8 mouse cellular contexts compared by ENCODE assay signal in genomic region chr12:82700840-82701239, GRCm38 (mm10).
A peak's percentile ranks its signal among the peaks of the same experiment; 100 is the strongest.
DNase-seq lines count a peak whose midpoint lies in the region; ATAC-seq and TF ChIP-seq lines count a peak whose summit lies in the region.

No protein-coding gene starts in this region.

- no peak overlapping the region for H3K4me2 ChIP-seq in intestine, postnatal 0 days (replicated peaks; ENCODE audit: low read depth)
- H3K4me2 ChIP-seq in intestine, embryonic 16.5 days (ENCODE audit: low read depth, low read length) = no peak overlapping the region
- H3K4me2 ChIP-seq in liver, embryonic 11.5 days = no peak overlapping the region
- H3K4me2 ChIP-seq in stomach, embryonic 15.5 days = no peak overlapping the region
- no peak overlapping the region for H3K4me2 ChIP-seq in forebrain, embryonic 16.5 days (ENCODE audit: low read length)

- H3K9ac ChIP-seq in intestine, postnatal 0 days (ENCODE audit: low read depth, low read length) = no peak overlapping the region
- H3K9ac ChIP-seq in intestine, embryonic 16.5 days (ENCODE audit: low read depth, low read length) = no peak overlapping the region
- no peak overlapping the region for H3K9ac ChIP-seq in ES-Bruce4 (ENCODE audit: low read depth, poor library complexity, severe bottlenecking)
- H3K9ac ChIP-seq in liver, embryonic 11.5 days (ENCODE audit: low read depth, low read length) = no peak overlapping the region
- no peak overlapping the region for H3K9ac ChIP-seq in stomach, embryonic 15.5 days
- no peak overlapping the region for H3K9ac ChIP-seq in forebrain, embryonic 16.5 days (replicated peaks; ENCODE audit: low read depth, low read length)

- H3K36me3 ChIP-seq in intestine, postnatal 0 days (ENCODE audit: control insufficient read depth, insufficient read depth) = no peaks in the 10 kb centered on the region
- no peaks in the 10 kb centered on the region for H3K36me3 ChIP-seq in intestine, embryonic 16.5 days (ENCODE audit: control insufficient read depth, insufficient read depth, low read length)
- H3K36me3 ChIP-seq in ES-Bruce4 (ENCODE audit: control insufficient read depth, insufficient read depth, low read length, poor library complexity, severe bottlenecking) = no peaks in the 10 kb centered on the region
- no peaks in the 10 kb centered on the region for H3K36me3 ChIP-seq in liver, embryonic 11.5 days (ENCODE audit: control insufficient read depth, insufficient read depth, low read length)
- H3K36me3 ChIP-seq in stomach, embryonic 15.5 days = no peaks in the 10 kb centered on the region
- H3K36me3 ChIP-seq in forebrain, embryonic 16.5 days (ENCODE audit: control insufficient read depth, insufficient read depth) = no peaks in the 10 kb centered on the region

- TF ChIP-seq EP300 in ES-Bruce4 (IDR thresholded peaks at IDR 0.05; ENCODE audit: insufficient read depth, low read depth, low read length) = no peak

- ATAC-seq in intestine, postnatal 0 days = no peak
- no peak for ATAC-seq in intestine, embryonic 16.5 days
- peak; percentile 62 for ATAC-seq in erythroblast, adult 5-6 weeks (replicated peaks; ENCODE audit: low FRiP score, poor library complexity, severe bottlenecking)
- ATAC-seq in liver, embryonic 11.5 days (replicated peaks; ENCODE audit: low FRiP score) = peak; percentile 95
- peak; percentile 56; the same call in 1 of the 2 replicates for ATAC-seq in stomach, embryonic 15.5 days (ENCODE audit: insufficient read depth, low FRiP score, low read depth)
- no peak for ATAC-seq in forebrain, embryonic 16.5 days

- no peak overlapping the region for H3K27ac ChIP-seq in intestine, postnatal 0 days (ENCODE audit: low read depth, low read length)
- H3K27ac ChIP-seq in intestine, embryonic 16.5 days (ENCODE audit: low read length) = no peak overlapping the region
- H3K27ac ChIP-seq in ES-Bruce4 (ENCODE audit: insufficient read depth, low read length) = no peak overlapping the region
- H3K27ac ChIP-seq in liver, embryonic 11.5 days (ENCODE audit: low read depth, low read length) = no peak overlapping the region
- no peak overlapping the region for H3K27ac ChIP-seq in stomach, embryonic 15.5 days
- no peak overlapping the region for H3K27ac ChIP-seq in forebrain, embryonic 16.5 days (ENCODE audit: low read length)

- H3K9me3 ChIP-seq in intestine, postnatal 0 days (ENCODE audit: control insufficient read depth) = no peaks in the 10 kb centered on the region
- H3K9me3 ChIP-seq in intestine, embryonic 16.5 days (ENCODE audit: control insufficient read depth, low read length) = no peaks in the 10 kb centered on the region
- no peaks in the 10 kb centered on the region for H3K9me3 ChIP-seq in ES-Bruce4 (replicated peaks; ENCODE audit: control insufficient read depth, insufficient read depth, low read length, poor library complexity, severe bottlenecking)
- H3K9me3 ChIP-seq in liver, embryonic 11.5 days (ENCODE audit: control insufficient read depth, low read length) = no peaks in the 10 kb centered on the region
- H3K9me3 ChIP-seq in stomach, embryonic 15.5 days = no peaks in the 10 kb centered on the region
- no peaks in the 10 kb centered on the region for H3K9me3 ChIP-seq in forebrain, embryonic 16.5 days (ENCODE audit: control insufficient read depth, low read length)

- no peaks in the 10 kb centered on the region for H3K4me1 ChIP-seq in intestine, postnatal 0 days (replicated peaks; ENCODE audit: control insufficient read depth, insufficient read depth, low read length)
- no peaks in the 10 kb centered on the region; the same call in 1 of the 2 replicates for H3K4me1 ChIP-seq in intestine, embryonic 16.5 days (ENCODE audit: control insufficient read depth, insufficient read depth, low read length)
- H3K4me1 ChIP-seq in ES-Bruce4 (ENCODE audit: control insufficient read depth, insufficient read depth, low read length) = no peaks in the 10 kb centered on the region
- peaks cover 3% of the 10 kb centered on the region; the same call in 1 of the 2 replicates for H3K4me1 ChIP-seq in liver, embryonic 11.5 days (replicated peaks; ENCODE audit: control insufficient read depth, insufficient read depth, low read length)
- H3K4me1 ChIP-seq in stomach, embryonic 15.5 days = no peaks in the 10 kb centered on the region
- peaks cover 8% of the 10 kb centered on the region for H3K4me1 ChIP-seq in forebrain, embryonic 16.5 days (replicated peaks; ENCODE audit: control insufficient read depth, insufficient read depth, low read length)

- TF ChIP-seq POLR2A in ES-Bruce4 (IDR thresholded peaks at IDR 0.05; ENCODE audit: insufficient read depth, low read length) = no peak

- 46% methylated on average over 5 of the region's 5 CpGs for WGBS in intestine, postnatal 0 days
- 52% methylated on average over 5 of the region's 5 CpGs for WGBS in intestine, embryonic 16.5 days
- WGBS in liver, embryonic 11.5 days = 30% methylated on average over 5 of the region's 5 CpGs
- WGBS in stomach, embryonic 15.5 days = 53% methylated on average over 5 of the region's 5 CpGs
- WGBS in forebrain, embryonic 16.5 days = 51% methylated on average over 5 of the region's 5 CpGs

- no peaks in the 10 kb centered on the region for H3K27me3 ChIP-seq in intestine, postnatal 0 days (replicated peaks; ENCODE audit: control insufficient read depth, insufficient read depth, low read length)
- no peaks in the 10 kb centered on the region for H3K27me3 ChIP-seq in intestine, embryonic 16.5 days (replicated peaks; ENCODE audit: control insufficient read depth, insufficient read depth, low read length)
- no peaks in the 10 kb centered on the region for H3K27me3 ChIP-seq in ES-Bruce4 (ENCODE audit: control insufficient read depth, insufficient read depth, low read length, poor library complexity, severe bottlenecking)
- no peaks in the 10 kb centered on the region for H3K27me3 ChIP-seq in liver, embryonic 11.5 days (replicated peaks; ENCODE audit: control insufficient read depth, insufficient read depth, low read length)
- H3K27me3 ChIP-seq in stomach, embryonic 15.5 days (replicated peaks) = no peaks in the 10 kb centered on the region
- H3K27me3 ChIP-seq in forebrain, embryonic 16.5 days (replicated peaks; ENCODE audit: control insufficient read depth, insufficient read depth, low read length) = no peaks in the 10 kb centered on the region

- peak; percentile 44 to 57 for DNase-seq in adrenal gland, postnatal 36 days
- DNase-seq in liver, embryonic 11.5 days (ENCODE audit: low spot score) = no peak

- no peak overlapping the region for H3K4me3 ChIP-seq in intestine, postnatal 0 days (ENCODE audit: low read depth, low read length)
- H3K4me3 ChIP-seq in intestine, embryonic 16.5 days (ENCODE audit: low read length) = no peak overlapping the region
- H3K4me3 ChIP-seq in ES-Bruce4 (ENCODE audit: low read depth, low read length) = no peak overlapping the region
- H3K4me3 ChIP-seq in liver, embryonic 11.5 days (ENCODE audit: low read depth, low read length) = no peak overlapping the region
- no peak overlapping the region for H3K4me3 ChIP-seq in stomach, embryonic 15.5 days (replicated peaks)
- H3K4me3 ChIP-seq in forebrain, embryonic 16.5 days (replicated peaks; ENCODE audit: low read length) = no peak overlapping the region

- TF ChIP-seq CTCF in intestine, postnatal 0 days (IDR thresholded peaks at IDR 0.05; ENCODE audit: low read depth) = peak; percentile 84
- TF ChIP-seq CTCF in ES-Bruce4 (IDR thresholded peaks at IDR 0.05; ENCODE audit: low read depth, low read length) = peak; percentile 70

Comparison
In these comparisons a context has a peak if more than half of its experiments do, and no peak if none do; other contexts are left out.
1. ATAC-seq: peak in erythroblast, adult 5-6 weeks (single experiment), liver, embryonic 11.5 days (single experiment) and stomach, embryonic 15.5 days (single experiment); none in intestine, postnatal 0 days (single experiment), intestine, embryonic 16.5 days (single experiment) and forebrain, embryonic 16.5 days (single experiment).